In the genomic region with DNA sequence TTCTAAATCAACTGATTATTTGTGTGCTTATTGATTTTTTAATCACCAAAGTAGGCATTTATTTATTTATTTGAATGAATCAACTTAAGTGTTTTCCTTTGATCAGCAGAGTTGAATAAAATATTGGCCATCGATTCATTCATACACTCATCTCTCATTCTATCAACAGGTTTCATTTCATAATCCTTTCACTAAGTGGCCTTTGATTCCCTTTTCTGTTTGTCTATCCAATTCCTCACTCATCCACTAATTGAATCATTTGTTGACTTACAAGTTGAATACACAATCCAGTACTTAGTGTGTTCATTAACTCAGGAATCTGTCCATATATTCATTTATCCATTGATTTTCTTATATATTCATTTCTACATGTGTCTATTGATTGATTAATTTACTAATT, we compare ENCODE assay signal across 23 mouse cellular contexts. TPM values are rescaled to one million over a fixed set of nuclear protein-coding genes. Genes with fewer than 3 reads are reported as not detected.
"Had no signal": no experiment of that assay in that cellular context is flagged by ENCODE, and none has a peak within 500 bp of the region (broad histone marks: within the 10 kb centered on the region; RNA-seq: fewer than 3 reads in every experiment).

No protein-coding gene starts in this region.

- H3K4me1 ChIP-seq: neural tube, embryonic 13.5 days; neural tube, embryonic 15.5 days; stomach, embryonic 15.5 days had no signal

- H3K4me3 ChIP-seq: neural tube, embryonic 13.5 days; neural tube, embryonic 15.5 days; stomach, embryonic 15.5 days had no signal

- H3K4me2 ChIP-seq: neural tube, embryonic 13.5 days; neural tube, embryonic 15.5 days; stomach, embryonic 15.5 days had no signal

- H3K36me3 ChIP-seq: neural tube, embryonic 13.5 days; neural tube, embryonic 15.5 days; stomach, embryonic 15.5 days had no signal

- DNase-seq: retina, postnatal 1 day; right cerebral cortex, adult 18-20 months; right cerebral cortex, postnatal 14 days; right cerebral cortex, postnatal 25 days; right cerebral cortex, postnatal 4 days; spleen, adult 18-20 months; thymus, adult 18-20 months; thymus, adult 2 months; thymus, postnatal 14 days; thymus, postnatal 25 days; thymus, postnatal 36 days; thymus, postnatal 4 days had no signal

- H3K27ac ChIP-seq: neural tube, embryonic 13.5 days; neural tube, embryonic 15.5 days; stomach, embryonic 15.5 days; stomach, postnatal 0 days had no signal

- H3K9ac ChIP-seq: neural tube, embryonic 13.5 days; neural tube, embryonic 15.5 days; stomach, embryonic 15.5 days had no signal

- H3K9me3 ChIP-seq: stomach, embryonic 15.5 days had no signal

- H3K27me3 ChIP-seq: neural tube, embryonic 13.5 days; neural tube, embryonic 15.5 days; stomach, embryonic 15.5 days had no signal

RNA-seq across cellular contexts. Expression of gene Cyp2b13, which starts 26.1 kb away (rescaled TPM):
- total RNA-seq: neutrophil, adult 5-6 weeks had no signal
- polyA plus RNA-seq: neural tube, embryonic 13.5 days; neural tube, embryonic 14.5 days; neural tube, embryonic 15.5 days; spleen, adult 2 months; stomach, embryonic 14.5 days; stomach, embryonic 15.5 days; stomach, embryonic 16.5 days; stomach, postnatal 0 days; testis, adult 2 months; thymus, adult 2 months; thymus, postnatal 0 days had no signal
